Mouse (Mus musculus) forebrain, embryonic 10.5 days (tissue): ENCODE data around the gene Socs4. TPM values are rescaled to one million over a fixed set of nuclear protein-coding genes. Genes with fewer than 3 reads are reported as not detected.

Source experiments
- DNase-seq: peaks from one replicate; pipeline ENCODE4 v3.0.0-alpha.2; 2017; ENCODE audit warnings: low spot score; ENCODE audit errors: extremely low spot score
- H3K27ac ChIP-seq: fragments of 300-500 bp; sonication (generic); 2 replicates; pipeline ENCODE4 v1.5.1; 2016; ENCODE audit warnings: mild to moderate bottlenecking
- H3K27me3 ChIP-seq: fragments of 300-500 bp; sonication (generic); 2 replicates; pipeline ENCODE4 v1.6.1; 2016; ENCODE audit warnings: mild to moderate bottlenecking; ENCODE audit not compliant: poor library complexity, severe bottlenecking
- H3K36me3 ChIP-seq: fragments of 300-500 bp; sonication (generic); replicated peaks from 2 replicates; pipeline ENCODE4 v1.6.1; 2016; ENCODE audit warnings: mild to moderate bottlenecking, moderate library complexity
- H3K4me1 ChIP-seq: fragments of 300-500 bp; sonication (generic); 2 replicates; pipeline ENCODE4 v1.6.1; 2016
- H3K4me3 ChIP-seq: fragments of 300-500 bp; sonication (generic); 2 replicates; pipeline ENCODE4 v1.5.1; 2016; ENCODE audit warnings: mild to moderate bottlenecking, moderate library complexity
- H3K9me3 ChIP-seq: fragments of 300-500 bp; sonication (generic); 2 replicates; pipeline ENCODE4 v1.6.1; 2016; ENCODE audit warnings: mild to moderate bottlenecking, moderate library complexity
- WGBS: fragments of 180-500 bp; shearing (Covaris S2); methylation state at CpG from one replicate; pipeline ENCODE4 v1.1.7; 2016; 5-methylcytosine and 5-hydroxymethylcytosine counted together
- polyA plus RNA-seq: library from polyadenylated mRNA; unstranded; fragments of >200 nt; fragmentation: Nextera tagmentation; extraction: Ambion mirVana; gene quantifications from 2 replicates; pipeline ENCODE4 v1.2.1, GENCODE M21; 2016

Socs4 gene
- polyA plus RNA-seq, 1 experiment from 2014 or later = 3.7 TPM

GRCm38 (mm10) chr14:47265829-47266228, 10.9 kb upstream of the Socs4 start:
- Histone ChIP-seq H3K27me3 (no peaks in the 10 kb centered on the region), H3K4me1 (no peaks in the 10 kb centered on the region), H3K36me3 (peaks cover 95% of the 10 kb centered on the region), H3K9me3 (no peaks in the 10 kb centered on the region), H3K27ac (no peak overlapping the region), H3K4me3 (no peak overlapping the region)
- no peak for DNase-seq
- 94% methylated on average over 8 of the region's 8 CpGs for WGBS

GRCm38 (mm10) chr14:47269056-47269455, 7.7 kb upstream of the Socs4 start:
- no peaks in the 10 kb centered on the region for H3K4me1 ChIP-seq
- peaks cover 100% of the 10 kb centered on the region for H3K36me3 ChIP-seq
- 91% methylated on average over 4 of the region's 4 CpGs for WGBS
- no peaks in the 10 kb centered on the region for H3K27me3 ChIP-seq
- no peak overlapping the region for H3K27ac ChIP-seq
- no peaks in the 10 kb centered on the region for H3K9me3 ChIP-seq
- no peak overlapping the region for H3K4me3 ChIP-seq
- no peak for DNase-seq

GRCm38 (mm10) chr14:47269706-47270105, 7.0 kb upstream of the Socs4 start:
- Histone ChIP-seq H3K27ac (no peak overlapping the region), H3K27me3 (no peaks in the 10 kb centered on the region), H3K36me3 (peaks cover 100% of the 10 kb centered on the region), H3K4me1 (peaks cover 5% of the 10 kb centered on the region), H3K9me3 (no peaks in the 10 kb centered on the region), H3K4me3 (no peak overlapping the region)
- DNase-seq = no peak
- 97% methylated on average over 2 of the region's 2 CpGs for WGBS

GRCm38 (mm10) chr14:47273751-47274150, 3.0 kb upstream of the Socs4 start:
- Histone ChIP-seq H3K9me3 (no peaks in the 10 kb centered on the region), H3K4me1 (peaks cover 30% of the 10 kb centered on the region), H3K4me3 (no peak overlapping the region), H3K27me3 (no peaks in the 10 kb centered on the region), H3K36me3 (peaks cover 59% of the 10 kb centered on the region), H3K27ac (no peak overlapping the region)
- WGBS = 78% methylated on average over 3 of the region's 3 CpGs
- no peak for DNase-seq

GRCm38 (mm10) chr14:47275417-47275816, 1.3 kb upstream of the Socs4 start:
- no peaks in the 10 kb centered on the region for H3K27me3 ChIP-seq
- peaks cover 52% of the 10 kb centered on the region for H3K36me3 ChIP-seq
- no peaks in the 10 kb centered on the region for H3K9me3 ChIP-seq
- H3K27ac ChIP-seq = 0 out of 2 replicates have a peak overlapping the region, but pooled peaks have one; percentile 51
- WGBS = 45% methylated on average over 3 of the region's 3 CpGs
- H3K4me1 ChIP-seq = peaks cover 30% of the 10 kb centered on the region
- no peak for DNase-seq
- peak overlapping the region; percentile 92 for H3K4me3 ChIP-seq

- Histone ChIP-seq H3K36me3 (peaks cover 46% of the 10 kb centered on the region), H3K4me3 (peak overlapping the region; percentile 92), H3K9me3 (no peaks in the 10 kb centered on the region), H3K27ac (peak overlapping the region; percentile 99), H3K27me3 (no peaks in the 10 kb centered on the region), H3K4me1 (peaks cover 30% of the 10 kb centered on the region)
- 3% methylated on average over 22 of the region's 22 CpGs for WGBS
- peak; percentile 31 for DNase-seq
These were observed 611 bp upstream of the Socs4 start for GRCm38 (mm10) chr14:47276036-47276603.

- H3K27me3 ChIP-seq = no peaks in the 10 kb centered on the region
- WGBS = 80% methylated on average over 2 of the region's 2 CpGs
- no peak overlapping the region for H3K27ac ChIP-seq
- no peak for DNase-seq
- peaks cover 30% of the 10 kb centered on the region for H3K4me1 ChIP-seq
- H3K4me3 ChIP-seq = no peak overlapping the region
- H3K36me3 ChIP-seq = peaks cover 21% of the 10 kb centered on the region
- no peaks in the 10 kb centered on the region for H3K9me3 ChIP-seq
These were observed 2.3 kb downstream of the Socs4 start for GRCm38 (mm10) chr14:47279058-47279457.

GRCm38 (mm10) chr14:47281535-47281934, 4.8 kb downstream of the Socs4 start:
- WGBS = 90% methylated on average over 4 of the region's 4 CpGs
- H3K36me3 ChIP-seq = peaks cover 19% of the 10 kb centered on the region
- no peaks in the 10 kb centered on the region for H3K27me3 ChIP-seq
- no peak overlapping the region for H3K27ac ChIP-seq
- no peaks in the 10 kb centered on the region for H3K9me3 ChIP-seq
- H3K4me3 ChIP-seq = no peak overlapping the region
- H3K4me1 ChIP-seq = peaks cover 9% of the 10 kb centered on the region
- no peak for DNase-seq

- no peaks in the 10 kb centered on the region for H3K27me3 ChIP-seq
- 94% methylated on average over 7 of the region's 7 CpGs for WGBS
- no peaks in the 10 kb centered on the region; the same call in 1 of the 2 replicates for H3K4me1 ChIP-seq
- no peak overlapping the region for H3K27ac ChIP-seq
- no peak overlapping the region for H3K4me3 ChIP-seq
- H3K36me3 ChIP-seq = peaks cover 19% of the 10 kb centered on the region
- no peak for DNase-seq
- H3K9me3 ChIP-seq = no peaks in the 10 kb centered on the region
These were observed 6.8 kb downstream of the Socs4 start for GRCm38 (mm10) chr14:47283568-47283967.

- no peak overlapping the region for H3K4me3 ChIP-seq
- H3K4me1 ChIP-seq = no peaks in the 10 kb centered on the region
- WGBS = 91% methylated on average over 2 of the region's 2 CpGs
- peaks cover 23% of the 10 kb centered on the region for H3K36me3 ChIP-seq
- no peak for DNase-seq
- H3K27me3 ChIP-seq = no peaks in the 10 kb centered on the region
- no peaks in the 10 kb centered on the region for H3K9me3 ChIP-seq
- H3K27ac ChIP-seq = no peak overlapping the region
These were observed 8.5 kb downstream of the Socs4 start for GRCm38 (mm10) chr14:47285271-47285670.

GRCm38 (mm10) chr14:47286215-47286614, 9.5 kb downstream of the Socs4 start:
- Histone ChIP-seq H3K27ac (no peak overlapping the region), H3K36me3 (peaks cover 26% of the 10 kb centered on the region), H3K9me3 (no peaks in the 10 kb centered on the region), H3K4me1 (no peaks in the 10 kb centered on the region), H3K4me3 (no peak overlapping the region), H3K27me3 (no peaks in the 10 kb centered on the region)
- no peak for DNase-seq
- 88% methylated on average over 1 of the region's 1 CpGs for WGBS

GRCm38 (mm10) chr14:47287021-47287420, 10.3 kb downstream of the Socs4 start:
- no peaks in the 10 kb centered on the region for H3K27me3 ChIP-seq
- no peaks in the 10 kb centered on the region for H3K9me3 ChIP-seq
- 85% methylated on average over 5 of the region's 5 CpGs for WGBS
- H3K36me3 ChIP-seq = peaks cover 28% of the 10 kb centered on the region
- H3K4me3 ChIP-seq = no peak overlapping the region
- no peak overlapping the region for H3K27ac ChIP-seq
- no peaks in the 10 kb centered on the region for H3K4me1 ChIP-seq
- no peak for DNase-seq

- WGBS = 94% methylated on average over 1 of the region's 1 CpGs
These were observed 15.0 kb downstream of the Socs4 start for GRCm38 (mm10) chr14:47291772-47292171.

GRCm38 (mm10) chr14:47294136-47294535, 17.4 kb downstream of the Socs4 start:
- no peaks in the 10 kb centered on the region for H3K27me3 ChIP-seq
- no peak overlapping the region for H3K27ac ChIP-seq
- H3K4me1 ChIP-seq = peaks cover 13% of the 10 kb centered on the region
- DNase-seq = no peak
- no peaks in the 10 kb centered on the region for H3K9me3 ChIP-seq
- H3K4me3 ChIP-seq = no peak overlapping the region
- 70% methylated on average over 4 of the region's 4 CpGs for WGBS
- H3K36me3 ChIP-seq = peaks cover 20% of the 10 kb centered on the region

More at GRCm38 (mm10) chr14:47291772-47292171, 15.0 kb downstream of the Socs4 start:
- Histone ChIP-seq H3K27ac (no peak overlapping the region), H3K4me3 (no peak overlapping the region), H3K36me3 (peaks cover 21% of the 10 kb centered on the region), H3K9me3 (no peaks in the 10 kb centered on the region), H3K4me1 (0 out of 2 replicates have a peak, but pooled peaks cover 4% of the 10 kb centered on the region), H3K27me3 (no peaks in the 10 kb centered on the region)
- DNase-seq = no peak
